Mouse (Mus musculus) liver, adult (tissue): ENCODE data around the gene Thada.

Experiments
- GATA4 ChIP-seq: IDR thresholded peaks from 2 replicates; pipeline ENCODE4 v1.6.1; 2014; ENCODE audit warnings: mild to moderate bottlenecking, low read length; ENCODE audit not compliant: insufficient replicate concordance

Thada gene

DNA sequence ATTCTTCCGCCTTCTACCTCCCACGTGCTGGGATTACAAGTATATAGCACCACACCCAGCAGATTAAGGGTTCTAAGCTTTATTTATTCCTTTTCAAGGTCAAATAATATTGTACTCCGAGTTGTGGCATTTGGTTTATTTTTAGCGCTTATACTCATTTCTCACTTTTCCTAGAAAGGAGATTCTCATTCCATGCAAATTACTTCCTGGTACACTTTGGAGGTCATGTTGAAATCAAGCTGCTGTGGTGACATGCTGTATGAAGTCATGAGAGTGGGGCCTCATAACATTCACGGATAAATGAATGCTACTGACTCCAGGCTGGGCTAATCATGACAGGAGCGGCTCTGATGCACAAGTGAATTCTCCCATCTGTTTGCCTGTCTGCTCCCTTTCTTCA lies 239.3 kb downstream of the Thada start:
- no peak for TF ChIP-seq GATA4

DNA sequence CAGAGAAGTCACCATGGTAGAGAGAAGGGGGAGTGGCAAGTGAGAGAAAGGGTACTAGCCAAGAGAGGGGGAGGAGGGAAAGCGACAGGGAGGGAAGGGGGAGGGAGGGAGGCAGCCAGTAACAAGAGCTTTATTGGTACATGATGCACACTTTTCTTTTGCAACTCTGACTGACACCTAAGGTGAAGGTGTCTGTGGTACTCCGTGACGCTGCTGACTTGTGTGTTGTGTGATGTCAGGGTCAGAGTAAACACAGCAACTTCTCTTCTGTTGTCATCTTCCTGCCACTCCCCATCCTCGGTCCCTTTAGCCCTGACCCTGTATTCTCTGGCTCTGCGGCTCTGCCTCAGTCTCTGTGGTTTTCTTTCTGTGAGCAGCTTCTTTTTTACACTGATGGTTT lies 239.8 kb downstream of the Thada start:
- TF ChIP-seq GATA4, result no peak

DNA sequence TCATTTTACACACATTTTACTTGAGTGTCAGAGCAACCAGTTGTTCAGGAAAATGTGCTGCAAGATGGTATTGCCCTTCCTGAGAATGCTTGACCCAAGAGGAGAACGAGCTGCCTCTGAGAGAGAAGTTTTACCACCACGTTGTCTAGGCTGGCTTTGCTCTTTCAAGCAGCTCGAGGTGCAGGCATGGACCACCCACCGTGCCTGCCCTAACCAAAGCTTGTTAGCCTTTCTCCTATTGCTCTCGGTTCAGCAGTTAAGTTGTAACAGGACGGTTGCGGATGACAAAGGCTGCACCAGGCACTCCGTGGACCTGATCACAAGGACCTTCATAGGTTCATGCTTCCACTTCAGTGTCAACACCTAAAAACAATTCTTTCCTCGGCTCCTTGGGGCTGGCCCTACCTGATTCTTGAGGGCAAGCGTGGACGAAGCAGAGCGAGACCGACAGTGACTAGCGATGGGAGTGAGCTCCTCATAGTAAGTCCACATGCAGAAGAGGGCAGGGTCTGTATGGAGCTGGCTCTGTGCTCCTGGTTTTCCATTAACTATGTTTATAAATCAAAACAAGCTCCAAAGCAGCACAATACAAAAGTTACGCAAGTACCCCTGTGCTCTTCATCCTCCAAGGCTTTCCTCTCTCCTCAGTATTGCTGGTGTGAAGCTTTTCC lies 241.7 kb downstream of the Thada start:
- TF ChIP-seq GATA4, result no peak

DNA sequence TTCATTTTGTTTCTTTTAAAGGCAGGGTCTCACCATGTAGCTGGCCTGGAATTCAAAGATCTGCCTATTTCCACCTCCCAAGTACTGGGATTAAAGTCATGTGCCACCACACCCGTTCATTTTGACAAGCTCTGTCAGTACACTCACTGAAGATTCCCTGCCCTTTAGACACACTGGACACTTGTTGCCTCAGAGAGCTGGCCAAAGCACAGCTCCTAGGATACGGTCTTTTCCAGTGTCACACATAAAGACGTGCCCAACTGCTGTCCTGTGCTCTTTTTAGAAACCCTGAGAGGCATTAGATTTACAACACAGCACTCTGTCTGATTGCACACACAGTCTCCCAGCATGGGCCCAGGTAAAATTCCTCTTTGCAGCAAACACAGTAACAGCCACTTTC lies 248.3 kb downstream of the Thada start:
- TF ChIP-seq GATA4, result no peak

DNA sequence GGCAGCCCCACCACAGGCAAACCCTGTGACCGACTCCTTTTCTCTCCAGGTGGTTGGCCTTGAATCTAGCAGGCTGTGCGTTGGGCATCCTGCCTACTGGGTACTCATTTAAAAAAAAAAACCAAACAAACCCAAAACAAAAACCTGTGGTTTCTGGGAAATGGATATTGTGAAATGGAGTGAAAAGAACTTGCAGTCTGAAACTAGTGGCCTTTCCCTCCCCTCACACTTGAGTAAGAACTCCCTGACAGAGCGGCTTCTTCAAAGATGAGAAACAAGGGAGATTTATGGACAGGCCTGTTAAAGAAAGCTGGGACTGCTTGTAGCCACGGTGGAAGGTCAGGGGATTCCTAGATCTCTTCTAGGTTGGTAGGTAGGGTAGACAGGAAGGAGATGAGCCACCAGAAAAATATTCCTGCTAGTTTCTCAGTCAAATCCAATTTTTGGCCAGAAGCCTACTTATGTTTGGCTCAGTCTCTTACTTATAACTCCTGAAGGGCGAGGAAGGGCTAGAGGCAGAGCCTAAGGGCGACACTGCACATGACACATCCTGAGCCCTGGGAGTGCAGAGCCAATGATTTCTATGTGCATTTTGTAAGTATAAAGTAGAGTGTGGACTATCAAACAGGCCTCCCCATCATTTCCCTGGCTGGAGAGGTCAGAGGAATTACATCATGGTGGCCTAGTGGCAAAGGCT lies 250.6 kb downstream of the Thada start:
- no peak for TF ChIP-seq GATA4

DNA sequence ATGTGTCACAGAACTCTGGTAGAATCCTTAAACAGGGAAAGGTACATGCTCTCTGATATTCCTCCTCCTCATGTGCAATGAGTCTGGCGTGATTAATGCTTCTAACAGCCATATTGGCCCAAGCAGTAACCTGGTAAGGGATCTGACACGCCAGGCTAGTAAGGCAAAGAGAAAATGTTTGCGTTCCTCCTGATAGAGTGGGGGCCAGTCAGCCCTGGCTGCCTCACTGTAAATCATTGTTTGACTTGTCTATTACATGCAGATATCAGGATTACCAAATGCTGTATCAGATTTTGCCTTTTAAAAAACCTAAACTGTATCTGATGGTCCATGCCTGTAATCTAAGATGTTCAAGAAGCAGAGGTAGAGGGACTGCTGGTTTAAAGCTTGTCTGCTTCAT lies 252.5 kb downstream of the Thada start:
- TF ChIP-seq GATA4, result no peak

DNA sequence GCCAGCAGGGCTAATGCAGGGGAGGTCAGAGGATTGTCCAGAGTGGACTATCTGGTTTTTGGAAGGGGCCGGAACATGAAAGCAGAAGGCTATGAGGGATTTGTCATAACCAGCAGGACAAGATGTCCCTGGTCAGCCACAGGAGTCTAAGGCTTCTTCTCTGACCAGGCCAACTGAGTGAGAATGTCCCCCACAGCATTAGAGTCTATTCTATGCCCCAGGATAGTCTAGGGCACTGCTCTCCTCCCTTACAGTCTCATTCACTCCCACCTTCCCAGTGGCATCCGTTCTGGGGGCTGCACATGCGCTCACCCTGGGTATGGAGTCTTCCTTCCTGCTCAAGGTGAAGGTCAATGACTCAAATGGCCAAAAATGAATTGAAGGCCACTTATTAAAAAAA lies 258.4 kb downstream of the Thada start:
- TF ChIP-seq GATA4, result no peak

DNA sequence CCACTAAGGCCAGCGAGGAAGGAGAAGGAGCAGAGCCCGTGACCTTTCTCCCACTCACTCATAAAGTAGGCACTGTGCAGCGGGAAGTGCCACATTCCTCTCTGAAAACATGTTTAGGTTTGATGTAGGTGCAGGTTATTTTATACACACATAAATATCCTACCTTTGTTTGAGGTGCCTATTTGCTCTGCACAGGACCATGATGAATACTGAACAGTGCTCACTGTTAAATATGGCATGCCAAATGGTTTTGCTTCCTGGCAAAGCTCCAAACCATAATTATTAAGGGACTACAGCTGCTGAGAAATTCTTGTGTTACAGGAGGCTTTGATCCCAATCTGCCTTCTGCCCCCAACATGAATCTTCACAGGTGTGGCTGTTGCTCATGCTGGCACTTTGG lies 259.8 kb downstream of the Thada start:
- no peak for TF ChIP-seq GATA4

DNA sequence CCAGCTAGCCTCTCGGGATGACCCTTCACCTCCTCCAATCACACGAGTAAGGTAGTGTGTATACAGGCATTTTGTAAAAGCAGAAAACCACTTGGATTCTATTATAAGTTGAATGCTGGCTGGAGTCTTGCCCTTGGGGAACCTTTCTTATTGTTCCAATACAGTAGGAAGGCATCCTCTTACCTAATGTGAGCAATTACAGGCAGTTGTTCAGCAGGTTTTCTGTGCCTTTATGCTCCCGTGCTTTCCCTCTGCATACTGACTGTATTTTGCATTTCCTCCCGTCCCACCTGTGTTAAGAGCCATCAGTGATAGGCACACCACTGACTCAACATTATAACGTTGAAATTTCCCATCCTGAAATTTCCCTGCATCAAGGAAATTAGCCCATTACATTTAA lies 261.0 kb downstream of the Thada start:
- no peak for TF ChIP-seq GATA4

DNA sequence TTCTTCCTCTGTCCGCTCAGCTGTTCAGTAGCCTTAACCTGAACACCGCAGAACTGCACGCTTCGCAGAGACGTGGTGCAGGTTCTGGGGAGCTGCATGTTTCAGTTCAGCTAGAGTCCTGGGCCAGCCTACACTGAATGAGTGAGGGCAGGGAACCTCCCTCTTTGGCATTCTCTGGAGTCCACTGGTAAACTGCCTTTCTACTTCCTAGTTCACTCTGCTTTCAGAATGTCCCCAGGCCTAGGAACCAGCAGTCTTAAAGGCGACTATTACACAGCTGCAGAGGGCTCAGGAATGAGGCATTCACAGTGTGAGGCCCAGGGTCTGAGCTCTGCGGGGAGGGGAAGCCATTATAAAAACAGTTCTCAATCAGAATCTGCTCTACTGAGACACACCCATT lies 262.7 kb downstream of the Thada start:
- TF ChIP-seq GATA4, result no peak

DNA sequence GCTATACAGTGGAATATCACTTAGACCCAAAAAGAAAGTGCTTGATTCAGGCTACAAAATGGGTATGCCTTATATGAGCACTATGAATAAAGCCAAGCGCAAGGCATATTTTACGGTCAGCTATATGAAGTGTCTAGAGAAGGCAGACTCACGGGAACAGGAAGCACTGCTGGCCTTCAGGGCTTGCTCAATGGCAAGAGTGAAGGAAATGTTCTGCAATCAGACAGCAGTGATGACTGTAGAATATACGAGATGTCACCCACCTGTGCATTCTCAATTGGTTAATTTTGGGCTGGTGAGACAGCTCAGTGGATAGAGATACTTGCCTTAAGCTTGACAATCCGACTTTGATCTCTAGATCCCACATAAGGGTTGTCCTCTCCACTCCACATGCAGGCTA lies 264.8 kb downstream of the Thada start:
- TF ChIP-seq GATA4, result no peak

DNA sequence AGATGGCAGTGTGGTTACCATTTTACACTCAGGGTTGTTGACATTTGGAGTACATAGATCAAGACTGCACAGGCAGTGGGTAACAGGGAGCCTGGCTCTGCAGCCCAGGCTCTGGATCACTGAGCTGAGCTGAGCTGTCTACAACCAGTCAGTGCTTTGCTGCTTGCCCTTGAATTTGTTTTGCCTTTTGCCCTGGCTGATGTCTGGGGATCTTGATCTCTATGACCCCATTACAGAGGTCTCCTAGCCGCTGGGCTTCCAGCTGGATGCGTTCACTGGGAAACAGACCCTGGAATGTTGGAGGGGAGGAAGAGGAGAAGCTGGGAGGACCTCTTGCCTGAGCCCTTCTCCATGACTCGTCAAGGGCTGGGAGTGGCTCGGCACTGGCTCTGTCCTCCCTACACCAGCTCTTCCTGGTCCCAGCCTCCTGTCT lies 268.1 kb downstream of the Thada start:
- no peak for TF ChIP-seq GATA4

DNA sequence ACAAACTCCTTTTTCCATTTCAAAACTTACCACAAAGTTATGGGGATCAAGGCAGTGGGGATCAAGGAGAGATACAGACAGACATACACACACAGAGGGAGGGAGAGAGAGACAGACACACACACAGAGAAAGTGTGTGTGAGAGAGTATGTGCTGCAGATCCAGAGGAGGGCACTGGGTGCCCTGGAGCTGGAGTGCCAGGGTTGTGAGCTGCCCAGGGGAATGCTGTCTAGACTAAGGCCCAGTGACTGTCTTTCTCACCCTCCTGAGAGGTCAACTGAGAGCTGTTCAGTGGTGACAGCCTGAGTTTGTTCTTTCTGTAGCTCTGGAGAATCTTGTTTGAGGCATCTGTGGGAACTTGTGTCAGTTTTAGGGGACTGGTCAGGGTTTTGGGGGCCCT lies 269.7 kb downstream of the Thada start:
- no peak for TF ChIP-seq GATA4

DNA sequence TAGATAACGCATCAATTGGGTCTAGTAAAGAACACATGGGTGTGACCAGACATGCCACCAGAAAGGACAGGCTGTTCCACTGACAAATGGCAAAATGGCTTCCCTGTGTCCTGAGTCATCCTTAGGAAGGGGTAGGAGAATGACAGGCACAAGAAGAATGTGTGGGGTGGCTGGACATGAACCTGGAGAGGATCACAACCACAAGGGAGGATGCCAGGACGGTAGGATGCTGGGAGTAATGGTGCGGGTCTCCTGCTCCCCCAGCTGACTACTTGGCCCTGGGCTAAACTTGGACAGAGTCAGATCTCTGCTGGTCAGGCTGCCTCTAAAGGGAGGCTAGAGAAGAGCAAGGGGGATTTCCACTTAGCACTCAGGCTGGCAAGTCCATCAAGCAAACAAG lies 270.2 kb downstream of the Thada start:
- no peak for TF ChIP-seq GATA4

DNA sequence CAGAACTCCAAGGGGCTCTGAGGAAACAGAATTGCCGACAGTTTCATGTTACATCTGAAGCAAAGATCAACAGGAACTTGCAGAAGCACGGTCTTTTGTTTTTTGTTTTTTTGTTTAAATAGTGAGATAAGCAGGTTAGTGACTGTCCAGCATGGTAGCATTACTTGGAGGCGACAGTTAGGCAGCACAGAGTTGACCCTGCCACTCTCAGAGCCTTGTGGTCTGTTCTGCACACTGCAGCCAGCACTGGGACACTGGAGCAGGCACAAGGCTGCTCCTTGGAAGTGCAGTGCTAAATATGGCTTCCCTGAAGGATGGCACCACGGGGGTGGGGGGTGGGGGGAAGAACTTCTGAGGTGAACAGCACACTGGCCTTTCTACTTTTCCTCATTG lies 271.0 kb downstream of the Thada start:
- no peak for TF ChIP-seq GATA4

DNA sequence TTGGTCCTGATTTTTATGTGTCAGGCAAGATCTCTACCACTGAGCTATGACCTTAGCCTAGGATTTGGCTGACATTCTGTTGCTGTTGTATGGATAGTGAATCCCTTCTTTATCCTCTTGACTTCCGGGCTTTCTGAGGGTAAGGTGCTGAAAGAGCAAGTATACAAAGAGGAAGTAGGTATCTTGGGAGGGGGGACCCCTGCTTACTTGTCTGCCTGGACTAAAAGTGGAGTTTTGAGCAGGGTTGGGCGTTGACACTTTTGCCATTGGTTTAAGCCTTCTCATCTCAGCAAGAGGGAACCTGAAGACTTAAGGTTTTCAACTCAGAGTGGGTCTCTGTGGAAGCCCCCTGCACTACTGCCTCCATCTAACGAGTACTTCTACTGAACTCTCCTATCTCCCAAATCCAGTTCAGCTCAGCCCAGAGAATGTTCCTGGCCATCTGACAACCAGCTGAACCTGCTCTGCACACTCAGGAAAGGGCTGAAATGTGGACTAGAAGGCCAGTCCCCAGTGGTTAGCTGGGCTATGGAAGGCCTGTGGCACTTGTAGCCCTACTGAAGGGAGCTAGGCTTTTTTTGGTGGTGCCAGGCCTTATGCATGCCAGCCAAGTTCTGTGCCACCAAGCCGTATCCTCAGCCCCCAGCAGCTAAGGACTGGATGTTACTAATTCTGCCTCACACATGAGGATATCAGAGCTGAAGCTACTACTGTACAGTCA lies 271.6 kb downstream of the Thada start:
- no peak for TF ChIP-seq GATA4
